Mouse (Mus musculus): ENCODE measurements at regions not wholly inside any gene's neighbourhood (a gene's known extent, or its start where the extent isn't known, plus 50 kb on each side); places are given as distances from the start of the nearest gene placed in this dataset.
A peak's percentile ranks its signal among the peaks of the same experiment; 100 is the strongest.

- Histone ChIP-seq H3K36me3 (no peaks in the 10 kb centered on the region), H3K27ac (replicated peaks) (no peak overlapping the region), H3K4me1 (0 out of 2 replicates have a peak, but pooled peaks cover 4% of the 10 kb centered on the region), H3K27me3 (replicated peaks) (no peaks in the 10 kb centered on the region; the same call in 1 of the 2 replicates), H3K9ac (replicated peaks) (no peak overlapping the region), H3K4me2 (peak overlapping the region; percentile 29), H3K4me3 (replicated peaks) (no peak overlapping the region), H3K9me3 (replicated peaks) (no peaks in the 10 kb centered on the region)
- WGBS: 34% methylated on average over 16 of the region's 16 CpGs
- peak; percentile 82 for ATAC-seq (ENCODE audit: low FRiP score)
Measured at GRCm38 (mm10) chr1:151078909-151079522, 85.8 kb upstream of the Hmcn1 start.

DNA sequence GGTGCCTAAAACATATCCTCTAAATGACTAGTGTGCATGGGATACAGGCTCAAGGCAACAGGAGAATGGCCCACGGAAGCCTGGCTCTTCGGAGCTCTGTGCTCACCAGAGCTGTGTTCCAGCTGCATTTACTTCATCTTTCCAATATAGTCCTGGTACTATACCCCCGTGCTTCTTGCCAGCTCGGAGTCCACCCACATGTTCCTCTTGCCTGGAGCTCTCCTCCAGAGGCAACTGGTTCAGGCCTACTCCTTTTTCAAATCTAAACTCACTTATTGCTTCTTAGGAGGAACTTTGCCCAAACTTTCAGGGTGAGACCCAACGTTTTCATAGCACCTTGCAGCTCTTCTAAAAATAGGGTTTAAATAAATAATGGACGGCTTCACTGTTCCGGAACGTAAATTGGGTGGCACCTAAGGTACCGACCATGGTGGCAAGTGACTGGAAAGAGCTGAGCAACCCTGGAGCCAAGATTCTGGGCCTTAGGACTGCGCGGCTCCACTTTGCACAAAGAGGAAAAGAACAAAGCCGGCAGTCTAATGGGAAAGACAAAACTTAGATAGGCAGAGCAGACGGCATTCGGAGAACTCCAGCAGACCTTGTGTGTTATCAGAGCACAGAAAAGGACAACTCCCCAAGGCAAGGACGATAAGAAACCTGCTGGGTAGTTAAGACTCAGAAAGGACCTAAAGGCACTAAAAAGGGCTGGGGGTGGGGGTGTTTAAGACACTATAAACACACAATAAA is 86.6 kb upstream of the Hmcn1 start:
- Histone ChIP-seq H3K27me3 (replicated peaks) (no peaks in the 10 kb centered on the region; the same call in 1 of the 2 replicates), H3K4me2 (no peak overlapping the region), H3K36me3 (no peaks in the 10 kb centered on the region), H3K9me3 (replicated peaks) (no peaks in the 10 kb centered on the region), H3K27ac (replicated peaks) (no peak overlapping the region), H3K4me1 (0 out of 2 replicates have a peak, but pooled peaks cover 4% of the 10 kb centered on the region), H3K4me3 (replicated peaks) (no peak overlapping the region), H3K9ac (replicated peaks) (no peak overlapping the region)
- 71% methylated on average over 15 of the region's 15 CpGs for WGBS
- ATAC-seq (ENCODE audit: low FRiP score): no peak

GRCm38 (mm10) chr1:151080510-151080980 is 87.3 kb upstream of the Hmcn1 start:
- no peak for ATAC-seq (ENCODE audit: low FRiP score)
- H3K4me3 ChIP-seq (replicated peaks): no peak overlapping the region
- 40% methylated on average over 9 of the region's 9 CpGs for WGBS
- 0 out of 2 replicates have a peak, but pooled peaks cover 4% of the 10 kb centered on the region for H3K4me1 ChIP-seq
- H3K4me2 ChIP-seq: peak overlapping the region; percentile 15
- H3K36me3 ChIP-seq: no peaks in the 10 kb centered on the region
- H3K9me3 ChIP-seq (replicated peaks): no peaks in the 10 kb centered on the region
- no peaks in the 10 kb centered on the region; the same call in 1 of the 2 replicates for H3K27me3 ChIP-seq (replicated peaks)
- no peak overlapping the region for H3K27ac ChIP-seq (replicated peaks)
- H3K9ac ChIP-seq (replicated peaks): no peak overlapping the region

- Histone ChIP-seq H3K9me3 (replicated peaks) (no peaks in the 10 kb centered on the region), H3K9ac (replicated peaks) (no peak overlapping the region), H3K4me3 (replicated peaks) (no peak overlapping the region), H3K4me2 (no peak overlapping the region), H3K27ac (replicated peaks) (no peak overlapping the region), H3K36me3 (no peaks in the 10 kb centered on the region), H3K4me1 (0 out of 2 replicates have a peak, but pooled peaks cover 4% of the 10 kb centered on the region), H3K27me3 (replicated peaks) (no peaks in the 10 kb centered on the region; the same call in 1 of the 2 replicates)
- no peak for ATAC-seq (ENCODE audit: low FRiP score)
- 93% methylated on average over 5 of the region's 5 CpGs for WGBS
Measured at GRCm38 (mm10) chr1:151082510-151083033, 89.3 kb upstream of the Hmcn1 start.

DNA sequence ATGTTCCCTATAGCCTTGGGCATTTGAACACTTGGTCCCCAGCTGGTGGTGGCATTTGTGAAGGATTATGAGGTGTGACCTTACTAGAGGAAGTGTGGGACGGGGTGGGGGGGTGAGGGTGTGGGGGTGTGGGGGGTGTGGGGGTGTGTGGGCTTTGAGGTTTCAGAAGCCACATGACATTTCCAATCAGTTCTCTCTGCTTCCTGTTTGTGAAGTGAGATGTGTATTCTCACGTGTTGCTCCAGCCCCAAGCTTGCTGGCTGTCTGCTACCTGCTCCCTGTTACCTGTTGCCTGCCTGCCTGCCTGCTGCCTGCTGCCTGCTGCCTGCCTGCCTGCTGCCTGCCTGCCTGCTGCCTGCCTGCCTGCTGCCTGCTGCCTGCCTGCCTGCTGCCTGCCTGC is 90.6 kb upstream of the Hmcn1 start:
- WGBS: 78% methylated on average over 2 of the region's 2 CpGs
- Histone ChIP-seq H3K36me3 (no peaks in the 10 kb centered on the region), H3K27me3 (replicated peaks) (no peaks in the 10 kb centered on the region; the same call in 1 of the 2 replicates), H3K27ac (replicated peaks) (no peak overlapping the region), H3K9me3 (replicated peaks) (no peaks in the 10 kb centered on the region), H3K4me1 (0 out of 2 replicates have a peak, but pooled peaks cover 4% of the 10 kb centered on the region), H3K4me2 (no peak overlapping the region), H3K9ac (replicated peaks) (no peak overlapping the region), H3K4me3 (replicated peaks) (no peak overlapping the region)
- ATAC-seq (ENCODE audit: low FRiP score): no peak

- Histone ChIP-seq H3K9ac (replicated peaks) (no peak overlapping the region), H3K27me3 (replicated peaks) (no peaks in the 10 kb centered on the region), H3K9me3 (replicated peaks) (no peaks in the 10 kb centered on the region), H3K4me3 (replicated peaks) (no peak overlapping the region), H3K4me1 (no peaks in the 10 kb centered on the region), H3K27ac (replicated peaks) (no peak overlapping the region), H3K4me2 (no peak overlapping the region), H3K36me3 (no peaks in the 10 kb centered on the region)
- no peak for ATAC-seq (ENCODE audit: low FRiP score)
- WGBS: 42% methylated on average over 22 of the region's 22 CpGs
Measured at GRCm38 (mm10) chr1:151086111-151086859, 93.0 kb upstream of the Hmcn1 start.

GRCm38 (mm10) chr1:151087151-151087660 is 94.0 kb upstream of the Hmcn1 start:
- H3K9me3 ChIP-seq (replicated peaks): no peaks in the 10 kb centered on the region
- H3K4me1 ChIP-seq: no peaks in the 10 kb centered on the region
- 60% methylated on average over 8 of the region's 8 CpGs for WGBS
- H3K4me2 ChIP-seq: no peak overlapping the region
- ATAC-seq (ENCODE audit: low FRiP score): peak; percentile 25; the same call in 1 of the 2 replicates
- no peak overlapping the region for H3K9ac ChIP-seq (replicated peaks)
- no peaks in the 10 kb centered on the region for H3K27me3 ChIP-seq (replicated peaks)
- no peaks in the 10 kb centered on the region for H3K36me3 ChIP-seq
- H3K27ac ChIP-seq (replicated peaks): no peak overlapping the region
- no peak overlapping the region for H3K4me3 ChIP-seq (replicated peaks)

DNA sequence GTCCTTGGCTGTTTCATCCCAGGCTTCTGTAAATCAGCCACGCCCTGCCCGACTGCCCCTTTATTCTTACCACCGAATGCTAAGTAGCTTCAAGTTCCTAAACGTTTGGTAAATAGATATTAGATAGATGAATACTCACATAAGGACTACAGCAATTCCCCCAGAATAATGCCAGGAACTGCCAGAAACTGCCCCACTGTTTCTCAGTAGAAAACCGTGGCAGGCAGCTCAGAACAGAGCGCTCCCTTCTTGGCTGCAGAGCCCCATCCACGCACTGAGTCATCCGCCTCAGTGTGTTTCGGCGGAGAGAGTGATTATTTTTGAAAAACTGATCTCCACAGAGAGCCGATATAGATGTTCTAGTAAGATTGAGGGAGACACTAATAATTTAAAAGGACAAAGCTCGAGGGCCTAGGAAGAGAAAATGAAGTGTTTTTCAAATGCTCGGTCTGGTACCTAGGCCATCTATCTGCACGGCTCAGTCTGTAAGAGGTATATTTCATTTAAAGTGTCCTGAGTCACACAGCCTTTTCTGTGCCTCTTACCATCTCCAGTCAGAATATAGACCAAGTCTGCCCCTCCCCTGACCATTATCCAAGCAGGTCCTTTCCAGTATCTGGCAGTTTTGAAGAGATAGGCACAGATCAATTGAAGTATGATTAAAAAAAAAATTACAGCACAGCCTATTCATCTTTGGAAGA is 94.4 kb upstream of the Gm47985 start:
- 67% methylated on average over 14 of the region's 14 CpGs for WGBS
- no peaks in the 10 kb centered on the region for H3K9me3 ChIP-seq (replicated peaks)
- no peak overlapping the region for H3K4me3 ChIP-seq (replicated peaks)
- no peak overlapping the region for H3K27ac ChIP-seq (replicated peaks)
- H3K27me3 ChIP-seq (replicated peaks): no peaks in the 10 kb centered on the region
- no peaks in the 10 kb centered on the region for H3K4me1 ChIP-seq
- no peak overlapping the region for H3K4me2 ChIP-seq
- peak; percentile 63; the same call in 1 of the 2 replicates for ATAC-seq (ENCODE audit: low FRiP score)
- H3K36me3 ChIP-seq: no peaks in the 10 kb centered on the region
- H3K9ac ChIP-seq (replicated peaks): no peak overlapping the region

DNA sequence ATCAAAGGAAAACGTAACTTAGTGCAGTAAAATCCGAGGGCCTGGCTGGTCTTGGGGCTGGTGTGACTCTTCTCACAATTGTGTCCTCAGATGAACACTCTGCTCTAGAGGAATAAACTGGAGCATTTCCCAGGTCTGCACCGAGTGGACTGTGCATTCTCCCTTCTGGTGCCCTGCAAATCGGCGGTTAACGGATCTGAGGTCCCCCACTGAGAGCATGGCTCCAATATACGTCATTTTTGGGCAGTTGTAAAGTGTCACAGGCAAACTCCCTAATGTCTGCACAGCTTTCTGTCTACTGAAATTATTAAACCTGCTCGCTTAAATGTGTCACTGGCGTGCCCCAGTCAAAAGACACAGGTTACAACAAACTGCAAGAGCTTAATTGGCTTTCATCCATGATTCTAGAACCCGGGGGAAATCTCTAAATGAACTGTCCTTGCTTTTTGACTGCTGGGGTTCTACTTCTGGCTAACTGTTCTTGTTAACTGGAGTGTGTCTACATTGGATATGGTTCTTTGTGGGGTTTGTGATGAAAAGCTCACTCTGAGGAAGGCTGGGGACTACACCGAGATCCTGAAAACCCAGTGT is 93.7 kb upstream of the Gm47985 start:
- no peak overlapping the region for H3K4me3 ChIP-seq (replicated peaks)
- no peaks in the 10 kb centered on the region for H3K36me3 ChIP-seq
- 65% methylated on average over 11 of the region's 11 CpGs for WGBS
- no peak overlapping the region for H3K9ac ChIP-seq (replicated peaks)
- H3K27me3 ChIP-seq (replicated peaks): no peaks in the 10 kb centered on the region
- no peaks in the 10 kb centered on the region for H3K9me3 ChIP-seq (replicated peaks)
- ATAC-seq (ENCODE audit: low FRiP score): no peak
- no peak overlapping the region for H3K4me2 ChIP-seq
- H3K27ac ChIP-seq (replicated peaks): no peak overlapping the region
- H3K4me1 ChIP-seq: no peaks in the 10 kb centered on the region

- Histone ChIP-seq H3K27me3 (replicated peaks) (no peaks in the 10 kb centered on the region), H3K4me3 (replicated peaks) (no peak overlapping the region), H3K27ac (replicated peaks) (no peak overlapping the region), H3K9me3 (replicated peaks) (no peaks in the 10 kb centered on the region), H3K36me3 (no peaks in the 10 kb centered on the region), H3K4me1 (peaks cover 7% of the 10 kb centered on the region), H3K9ac (replicated peaks) (no peak overlapping the region), H3K4me2 (no peak overlapping the region)
- no peak for ATAC-seq (ENCODE audit: low FRiP score)
- 56% methylated on average over 4 of the region's 4 CpGs for WGBS
Measured at GRCm38 (mm10) chr1:151092035-151092434, 90.3 kb upstream of the Gm47985 start.
